Mouse (Mus musculus) spleen, adult 2 months (tissue): Measurements from ENCODE around the gene Plekhm2.

Experiments
- CTCF ChIP-seq: fragments of 200-500 bp; IDR thresholded peaks from 2 replicates; pipeline ENCODE4 v1.5.1; 2011; ENCODE audit warnings: mild to moderate bottlenecking, inconsistent platforms; ENCODE audit not compliant: insufficient read depth, insufficient read length, insufficient replicate concordance; ENCODE audit errors: extremely low read depth
- POLR2A ChIP-seq: fragments of 200-500 bp; IDR thresholded peaks from 2 replicates; pipeline ENCODE4 v1.6.1; 2011; ENCODE audit warnings: low read depth, low read length, inconsistent platforms

GRCm38 (mm10) chr4:141598894-141599250, 65.8 kb downstream of the Plekhm2 start:
- no peak for TF ChIP-seq CTCF
- no peak for TF ChIP-seq POLR2A
